ENCODE assay signal across 14 mouse cellular contexts in genomic region chr17:24817503-24817902, GRCm38 (mm10). TPM values are rescaled to one million over a fixed set of nuclear protein-coding genes. Genes with fewer than 3 reads are reported as not detected.
DNase-seq lines count a peak whose midpoint lies in the region; ATAC-seq and TF ChIP-seq lines count a peak whose summit lies in the region.
"Had no signal": no experiment of that assay in that cellular context is flagged by ENCODE, and none has a peak within 500 bp of the region (broad histone marks: within the 10 kb centered on the region; RNA-seq: fewer than 3 reads in every experiment).

No protein-coding gene starts in this region.

- TF ChIP-seq POLR2A in CH12.LX (IDR thresholded peaks at IDR 0.05; ENCODE audit: low read depth, low read length), result no peak

- intact Hi-C loops in left cerebral cortex, adult 2 months (cut with DNase I), result no loop called here

- no peak overlapping the region for H3K4me2 ChIP-seq in forebrain, embryonic 14.5 days (ENCODE audit: low read length)
- H3K4me2 ChIP-seq in forebrain, embryonic 13.5 days, result no peak overlapping the region
- H3K4me2 ChIP-seq in CH12.LX (ENCODE audit: insufficient read depth, low read depth, poor library complexity, severe bottlenecking), result peak overlapping the region; percentile 93
- H3K4me2 ChIP-seq: heart, embryonic 11.5 days; hindbrain, embryonic 15.5 days; limb, embryonic 13.5 days; neural tube, embryonic 13.5 days had no signal

- H3K27ac ChIP-seq in forebrain, embryonic 14.5 days (ENCODE audit: low read depth, low read length), result no peak overlapping the region
- no peak overlapping the region for H3K27ac ChIP-seq in forebrain, embryonic 13.5 days
- H3K27ac ChIP-seq in left cerebral cortex, adult 2 months, result no peak overlapping the region
- H3K27ac ChIP-seq in CH12.LX (ENCODE audit: insufficient read depth, low read depth), result no peak overlapping the region
- H3K27ac ChIP-seq: hindbrain, embryonic 15.5 days; limb, embryonic 13.5 days; neural tube, embryonic 13.5 days had no signal

- H3K27me3 ChIP-seq in forebrain, embryonic 14.5 days (replicated peaks; ENCODE audit: control insufficient read depth, insufficient read depth, low read length), result no peaks in the 10 kb centered on the region
- H3K27me3 ChIP-seq in forebrain, embryonic 13.5 days, result peaks cover 13% of the 10 kb centered on the region
- peaks cover 27% of the 10 kb centered on the region for H3K27me3 ChIP-seq in CH12.LX (replicated peaks)
- H3K27me3 ChIP-seq: limb, embryonic 13.5 days had no signal

- TF ChIP-seq RAD21 in CH12.LX (IDR thresholded peaks at IDR 0.05; ENCODE audit: low read depth, low read length), result peak; percentile 69

- TF ChIP-seq CTCF in left cerebral cortex, adult 2 months (IDR thresholded peaks at IDR 0.05), result peak; percentile 59
- TF ChIP-seq CTCF in CH12.LX (conservative IDR thresholded peaks at IDR 0.05 in 1 of 2, IDR thresholded peaks at IDR 0.05 in 1 of 2; ENCODE audit: low read depth in 2 of 2, low read length in 2 of 2), result peak; percentile 20 to 73; a peak in 3 of 4 replicates

- H3K79me2 ChIP-seq in CH12.LX (replicated peaks; ENCODE audit: control insufficient read depth, extremely low read depth, insufficient read depth, poor library complexity, severe bottlenecking), result no peaks in the 10 kb centered on the region

- H3K4me3 ChIP-seq in forebrain, embryonic 14.5 days (ENCODE audit: low read depth, low read length), result no peak overlapping the region
- no peak overlapping the region for H3K4me3 ChIP-seq in forebrain, embryonic 13.5 days
- H3K4me3 ChIP-seq in left cerebral cortex, adult 2 months, result no peak overlapping the region
- H3K4me3 ChIP-seq in CH12.LX (replicated peaks in 1 of 3; ENCODE audit: low read depth in 2 of 3, low read length in 2 of 3, poor library complexity in 1 of 3), result no peak overlapping the region
- H3K4me3 ChIP-seq: hindbrain, embryonic 15.5 days; limb, embryonic 13.5 days; neural tube, embryonic 13.5 days had no signal

- no peak for TF ChIP-seq EP300 in CH12.LX (IDR thresholded peaks at IDR 0.05; ENCODE audit: low read length)

- 50% methylated on average over 1 of the region's 1 CpGs for WGBS in forebrain, embryonic 14.5 days
- 45% methylated on average over 1 of the region's 1 CpGs for WGBS in forebrain, embryonic 13.5 days

- no peaks in the 10 kb centered on the region for H3K9me3 ChIP-seq in forebrain, embryonic 14.5 days (replicated peaks; ENCODE audit: control insufficient read depth, low read length)
- no peaks in the 10 kb centered on the region for H3K9me3 ChIP-seq in forebrain, embryonic 13.5 days (replicated peaks)
- H3K9me3 ChIP-seq in CH12.LX (replicated peaks; ENCODE audit: low read length), result no peaks in the 10 kb centered on the region
- H3K9me3 ChIP-seq: hindbrain, embryonic 15.5 days; limb, embryonic 13.5 days; neural tube, embryonic 13.5 days had no signal

- dilution Hi-C loops in CH12.LX (cut with MboI; ENCODE audit: extremely low pct_ligation_motif_present, extremely low pct_unique_long_range_greater_than_20kb, low sequenced_read_pairs), result no loop called here

- H3K36me3 ChIP-seq in forebrain, embryonic 14.5 days (ENCODE audit: control insufficient read depth, insufficient read depth, low read length), result no peaks in the 10 kb centered on the region
- H3K36me3 ChIP-seq in forebrain, embryonic 13.5 days (ENCODE audit: poor library complexity, severe bottlenecking), result no peaks in the 10 kb centered on the region
- no peaks in the 10 kb centered on the region for H3K36me3 ChIP-seq in CH12.LX (replicated peaks in 1 of 2; ENCODE audit: control insufficient read depth in 1 of 2, insufficient read depth in 1 of 2, low read length in 1 of 2)
- H3K36me3 ChIP-seq: hindbrain, embryonic 15.5 days; limb, embryonic 13.5 days; neural tube, embryonic 13.5 days had no signal

- H3K9ac ChIP-seq in forebrain, embryonic 14.5 days (ENCODE audit: low read length), result no peak overlapping the region
- H3K9ac ChIP-seq in forebrain, embryonic 13.5 days, result no peak overlapping the region
- no peak overlapping the region for H3K9ac ChIP-seq in CH12.LX (ENCODE audit: insufficient read depth, low read depth)
- H3K9ac ChIP-seq: hindbrain, embryonic 15.5 days; limb, embryonic 13.5 days; neural tube, embryonic 13.5 days had no signal

- in situ Hi-C loops in CH12.LX (cut with MboI; ENCODE audit: low pct_ligation_motif_present, low pct_unique_long_range_greater_than_20kb, low sequenced_read_pairs), result no loop called here

- no peak for ATAC-seq in forebrain, embryonic 14.5 days
- no peak for ATAC-seq in forebrain, embryonic 13.5 days

- DNase-seq in forebrain, embryonic 14.5 days (ENCODE audit: low spot score), result peak; percentile 33
- DNase-seq in left cerebral cortex, adult 2 months (ENCODE audit: extremely low spot score in 1 of 2, low spot score in 2 of 2), result no peak
- DNase-seq in left cerebral cortex, adult 8-10 months (ENCODE audit: low spot score in 2 of 2), result no peak
- peak; percentile 20 for DNase-seq in CH12.LX (ENCODE audit: extremely low read depth)
- peak; percentile 25 for DNase-seq in induced T-regulatory cell, adult 2 months (ENCODE audit: low read depth)
- DNase-seq in thymus, postnatal 4 days, result no peak
- DNase-seq in thymus, postnatal 14 days, result no peak
- DNase-seq: cerebellum, adult 9-11 months had no signal

- no peaks in the 10 kb centered on the region for H3K4me1 ChIP-seq in forebrain, embryonic 14.5 days (ENCODE audit: control insufficient read depth, insufficient read depth, low read length)
- no peaks in the 10 kb centered on the region for H3K4me1 ChIP-seq in forebrain, embryonic 13.5 days
- H3K4me1 ChIP-seq in CH12.LX (ENCODE audit: control insufficient read depth in 1 of 2, insufficient read depth in 2 of 2), result 0 out of 4 replicates have a peak, but pooled peaks cover 0 to 3% of the 10 kb centered on the region in 2 experiments
- H3K4me1 ChIP-seq: hindbrain, embryonic 15.5 days; limb, embryonic 13.5 days; neural tube, embryonic 13.5 days had no signal

TF ChIP-seq in CH12.LX, 34 proteins besides CTCF, POLR2A, EP300 and RAD21:
- TF ChIP-seq E2F4 (IDR thresholded peaks at IDR 0.05; ENCODE audit: insufficient replicate concordance, low read depth, low read length), result 0 out of 2 replicates have a peak, but pooled peaks have one; percentile 54
- peak; percentile 19; the same call in 1 of the 2 replicates for TF ChIP-seq MYC (IDR thresholded peaks at IDR 0.05; ENCODE audit: low read depth, low read length)
- no peak for TF ChIP-seq PAX5 (IDR thresholded peaks at IDR 0.05; ENCODE audit: low read length)
- 0 out of 2 replicates have a peak, but pooled peaks have one; percentile 17 for TF ChIP-seq IRF4 (IDR thresholded peaks at IDR 0.05; ENCODE audit: low read depth, low read length)
- peak; percentile 68 for TF ChIP-seq SMC3 (IDR thresholded peaks at IDR 0.05; ENCODE audit: low read depth, low read length)

RNA-seq across cellular contexts. Expression of gene Meiob, which starts 13.4 kb away (rescaled TPM):
- polyA plus RNA-seq in forebrain, embryonic 14.5 days (2014; fragmentation: Nextera tagmentation; extraction: Ambion mirVana), result not detected in 2 replicates
- polyA plus RNA-seq in forebrain, embryonic 13.5 days (2015; fragmentation: Nextera tagmentation; extraction: Ambion mirVana), result not detected in 2 replicates
- not detected for total RNA-seq in left cerebral cortex, adult 2 months (2021)
- not detected for total RNA-seq in left cerebral cortex, adult 8-10 months (2022)
- total RNA-seq in CH12.LX (2012; rRNA removed), result 0.08 and 0.30 TPM in 2 replicates
- 0.22 and 0.40 TPM in 2 replicates for total RNA-seq in CH12.LX (2014; rRNA removed)
- polyA plus RNA-seq in CH12.LX (2012; ENCODE audit: insufficient read length, low read depth), result 0.15 and 0.23 TPM in 2 replicates
- polyA plus RNA-seq: heart, embryonic 11.5 days; hindbrain, embryonic 15.5 days; limb, embryonic 13.5 days; neural tube, embryonic 13.5 days had no signal

RNA-seq across cellular contexts. Expression of gene Hagh, which starts 22.4 kb away (rescaled TPM):
- polyA plus RNA-seq in forebrain, embryonic 14.5 days (2014; fragmentation: Nextera tagmentation; extraction: Ambion mirVana), result 49.7 and 52.8 TPM in 2 replicates
- 36.7 and 37.1 TPM in 2 replicates for polyA plus RNA-seq in forebrain, embryonic 13.5 days (2015; fragmentation: Nextera tagmentation; extraction: Ambion mirVana)
- 100 to 1,000 TPM; 129 to 141 TPM for total RNA-seq in left cerebral cortex, adult 2 months (2021)
- 100 to 1,000 TPM; 129 to 143 (median 135) TPM for total RNA-seq in left cerebral cortex, adult 8-10 months (2022)
- total RNA-seq in CH12.LX (2012; rRNA removed) (28.1 and 31.0 TPM in 2 replicates), CH12.LX (2014; rRNA removed) (27.3 and 28.1 TPM in 2 replicates)
- polyA plus RNA-seq in CH12.LX (2012; ENCODE audit: insufficient read length, low read depth), result 18.1 and 18.9 TPM in 2 replicates

RNA-seq across cellular contexts. Expression of gene Fahd1, which starts 32.7 kb away (rescaled TPM):
- 18.4 and 19.2 TPM in 2 replicates for polyA plus RNA-seq in forebrain, embryonic 14.5 days (2014; fragmentation: Nextera tagmentation; extraction: Ambion mirVana)
- 16.0 and 16.8 TPM in 2 replicates for polyA plus RNA-seq in forebrain, embryonic 13.5 days (2015; fragmentation: Nextera tagmentation; extraction: Ambion mirVana)
- total RNA-seq in left cerebral cortex, adult 2 months (2021), result 10 to 100 TPM; 17.4 to 20.4 TPM
- 10 to 100 TPM; 18.7 to 19.5 (median 19.1) TPM for total RNA-seq in left cerebral cortex, adult 8-10 months (2022)
- total RNA-seq in CH12.LX (2012; rRNA removed) (8.0 and 8.2 TPM in 2 replicates), CH12.LX (2014; rRNA removed) (6.3 and 7.3 TPM in 2 replicates)
- 5.2 and 5.8 TPM in 2 replicates for polyA plus RNA-seq in CH12.LX (2012; ENCODE audit: insufficient read length, low read depth)

RNA-seq across cellular contexts. Expression of gene Igfals, which starts 48.3 kb away (rescaled TPM):
- polyA plus RNA-seq in forebrain, embryonic 14.5 days (2014; fragmentation: Nextera tagmentation; extraction: Ambion mirVana), result 0.17 and 0.25 TPM in 2 replicates
- 0.17 and 0.25 TPM in 2 replicates for polyA plus RNA-seq in forebrain, embryonic 13.5 days (2015; fragmentation: Nextera tagmentation; extraction: Ambion mirVana)
- not detected for total RNA-seq in left cerebral cortex, adult 2 months (2021)
- total RNA-seq in left cerebral cortex, adult 8-10 months (2022), result under 1 TPM in 2 of 4 experiments, not detected in 2; 0.17 to 0.25 TPM
- 5.5 and 9.8 TPM in 2 replicates for total RNA-seq in CH12.LX (2012; rRNA removed)
- total RNA-seq in CH12.LX (2014; rRNA removed), result 5.0 and 5.4 TPM in 2 replicates
- 5.1 and 6.3 TPM in 2 replicates for polyA plus RNA-seq in CH12.LX (2012; ENCODE audit: insufficient read length, low read depth)
- total RNA-seq: megakaryocyte-erythroid progenitor cell, adult 5-6 weeks had no signal
- polyA plus RNA-seq: heart, embryonic 11.5 days; neural tube, embryonic 13.5 days had no signal

Comparison
In these comparisons a context has a peak if more than half of its experiments do, and no peak if none do; other contexts are left out.
1. DNase-seq: peak in forebrain, embryonic 14.5 days (single experiment), CH12.LX (single experiment) and induced T-regulatory cell, adult 2 months (single experiment); none in left cerebral cortex, adult 2 months (0 of 2), left cerebral cortex, adult 8-10 months (0 of 2), thymus, postnatal 4 days (single experiment) and thymus, postnatal 14 days (single experiment).
2. RNA of gene Hagh, which starts 22.4 kb away (total RNA-seq): 129 to 141 TPM in left cerebral cortex, adult 2 months and 129 to 143 TPM in left cerebral cortex, adult 8-10 months; 27.3 to 31.0 TPM in CH12.LX; every median in the first group is over 4 times any median in the second.